Mouse (Mus musculus) liver, embryonic 18 days (tissue): ENCODE data around the gene Gm4187. TPM values are rescaled to one million over a fixed set of nuclear protein-coding genes. Genes with fewer than 3 reads are reported as not detected.

Source experiments
- polyA plus RNA-seq: library from polyadenylated mRNA; depleted of rRNA; stranded (reverse); fragments of >200 nt; gene quantifications from 2 replicates; pipeline ENCODE4 v1.2.3, GENCODE M21; 2012; rRNA removed

Gene Gm4187
- polyA plus RNA-seq: not detected in 2 replicates

DNA sequence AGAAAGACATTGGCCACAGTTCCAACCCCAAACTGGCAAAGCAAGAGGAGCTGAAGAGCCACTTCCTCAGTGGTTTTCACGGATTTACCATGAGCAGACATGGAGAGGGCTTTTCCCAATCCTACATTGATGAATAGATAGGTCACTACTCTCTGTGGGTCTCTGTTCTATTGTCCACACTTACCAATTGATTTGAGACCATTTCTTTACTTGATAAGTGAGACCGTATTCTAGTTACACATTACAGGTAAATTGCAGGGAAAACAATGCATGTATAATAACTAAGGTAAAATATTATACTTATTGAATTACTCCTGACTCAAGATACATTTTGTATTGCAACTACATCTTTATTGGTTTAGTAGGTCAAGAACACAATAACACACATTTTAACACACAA, at the start of gene Gm4187:
Gene Gm4187 (minus strand): TSS at position 101 of the 400 bp plus-strand sequence.

DNA sequence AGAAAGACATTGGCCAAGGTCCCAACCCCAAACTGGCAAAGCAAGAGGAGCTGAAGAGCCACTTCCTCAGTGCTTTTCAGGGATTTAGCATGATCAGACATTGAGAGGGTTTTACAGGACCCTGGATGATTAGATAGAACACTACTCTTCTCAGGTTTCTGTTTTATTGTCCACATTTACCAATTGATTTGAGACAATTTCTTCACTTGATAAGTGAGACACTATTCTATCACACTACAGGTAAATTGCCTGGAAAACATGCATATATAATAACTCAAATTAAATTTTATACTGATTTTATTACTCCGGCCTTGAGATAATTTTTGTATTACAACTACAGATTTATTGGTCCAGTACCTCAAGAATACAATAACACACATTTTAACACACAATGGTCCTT, 41.4 kb upstream of the Gm4187 start, which contains the start of gene Gm8660:
Gene Gm8660 (minus strand): TSS at position 101 of the 400 bp plus-strand sequence.

Other genes with a start within 250 kb of the Gm4187 start
- gene Gm16451, start 211.5 kb downstream of the Gm4187 start, polyA plus RNA-seq: not detected in 2 replicates
- gene Gm10666, start 195.0 kb downstream of the Gm4187 start, polyA plus RNA-seq: not detected in 2 replicates
- gene Vmn1r142, start 165.7 kb downstream of the Gm4187 start, polyA plus RNA-seq: not detected in 2 replicates
- not detected in 2 replicates for gene Vmn1r143, start 140.3 kb downstream of the Gm4187 start, polyA plus RNA-seq
- gene Gm8653, start 128.5 kb downstream of the Gm4187 start, polyA plus RNA-seq: not detected in 2 replicates
- gene Gm8453, start 100.2 kb downstream of the Gm4187 start, polyA plus RNA-seq: not detected in 2 replicates
- not detected in 2 replicates for gene Gm8660, start 41.3 kb upstream of the Gm4187 start, polyA plus RNA-seq
- gene Vmn1r148, start 83.9 kb upstream of the Gm4187 start, polyA plus RNA-seq: not detected in 2 replicates
- gene Vmn1r149, start 108.5 kb upstream of the Gm4187 start, polyA plus RNA-seq: not detected in 2 replicates
- not detected in 2 replicates for gene Gm10665, start 134.4 kb upstream of the Gm4187 start, polyA plus RNA-seq
- gene Vmn1r151, start 170.0 kb upstream of the Gm4187 start, polyA plus RNA-seq: not detected in 2 replicates
- not detected in 2 replicates for gene Vmn1r152, start 193.2 kb upstream of the Gm4187 start, polyA plus RNA-seq
- gene Gm8677, start 205.2 kb upstream of the Gm4187 start, polyA plus RNA-seq: not detected in 2 replicates
- gene Gm4201, start 235.6 kb upstream of the Gm4187 start, polyA plus RNA-seq: not detected in 2 replicates